Mouse (Mus musculus): ENCODE measurements around the gene Wtap.
"Not testable (repeated sequence)": the region's sequence is repeated elsewhere in the genome, so short reads cannot be mapped to it uniquely, and the experiment has no call there.

Gene Wtap

GRCm38 (mm10) chr17:12994069-12994468, at the start of gene Wtap:
Gene Wtap, minus strand, starts transcription at chr17:12994169.
- DNase-seq = no peak

GRCm38 (mm10) chr17:13036627-13037192, 42.7 kb upstream of the Wtap start:
- not testable (repeated sequence) for DNase-seq

GRCm38 (mm10) chr17:13013316-13013715, 19.3 kb upstream of the Wtap start:
- peak; percentile 67 for DNase-seq

GRCm38 (mm10) chr17:13009887-13010286, 15.9 kb upstream of the Wtap start:
- no peak for DNase-seq

GRCm38 (mm10) chr17:13008528-13008927, 14.6 kb upstream of the Wtap start:
- DNase-seq = peak; percentile 58

DNA sequence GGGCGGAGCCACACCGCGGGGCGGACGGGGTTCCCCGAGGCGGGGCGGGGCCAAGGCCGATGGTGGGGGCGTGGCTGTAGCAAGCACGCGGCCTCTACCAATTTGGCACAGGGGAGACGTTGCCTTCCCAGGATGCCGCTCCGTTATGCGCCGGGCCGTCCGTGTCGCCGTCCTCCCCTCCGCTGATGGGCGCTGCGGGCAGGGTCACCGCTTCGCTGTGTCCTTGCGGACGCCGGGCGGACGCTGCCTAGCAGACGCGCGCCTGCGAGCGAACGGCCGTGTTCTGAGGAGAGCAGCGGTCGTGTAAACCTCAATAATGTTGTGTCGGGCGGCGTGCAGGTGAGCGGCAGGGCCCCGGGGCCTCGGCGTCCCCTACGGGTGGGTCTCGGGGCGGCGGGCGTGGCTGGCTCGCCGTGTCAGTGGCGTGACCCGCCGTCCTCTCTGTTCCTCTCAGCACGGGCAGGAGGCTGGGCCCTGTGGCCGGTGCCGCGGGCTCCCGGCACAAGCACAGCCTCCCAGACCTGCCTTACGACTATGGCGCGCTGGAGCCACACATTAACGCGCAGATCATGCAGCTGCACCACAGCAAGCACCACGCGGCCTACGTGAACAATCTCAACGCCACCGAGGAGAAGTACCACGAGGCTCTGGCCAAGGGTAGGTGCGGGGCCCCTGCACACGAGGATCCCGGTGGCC, 13.9 kb upstream of the Wtap start:
- peak; percentile 99 for DNase-seq

DNA sequence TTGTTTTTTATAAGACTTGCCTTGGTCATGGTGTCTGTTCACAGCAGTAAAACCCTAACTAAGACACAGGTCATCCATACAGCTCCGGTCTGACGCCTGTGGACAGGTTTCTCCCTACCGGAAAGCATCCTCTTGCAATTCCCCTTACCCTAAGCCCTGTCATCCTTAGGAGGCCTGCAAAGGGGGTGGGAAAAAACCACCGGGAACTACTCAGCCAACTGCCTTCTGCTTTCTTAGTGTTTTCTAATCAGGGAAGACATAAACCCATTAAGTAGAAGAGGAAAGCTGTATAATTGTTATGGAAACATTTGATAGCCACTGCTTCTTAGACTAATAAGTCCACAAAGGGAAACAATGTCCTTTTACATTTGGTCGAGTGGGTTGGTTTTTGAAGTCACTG, 13.0 kb upstream of the Wtap start:
- DNase-seq = no peak

GRCm38 (mm10) chr17:13006546-13006945, 12.6 kb upstream of the Wtap start, which contains the start of gene Sod2:
Gene Sod2, plus strand, starts transcription at chr17:13006846.
- DNase-seq = not testable (repeated sequence)

DNA sequence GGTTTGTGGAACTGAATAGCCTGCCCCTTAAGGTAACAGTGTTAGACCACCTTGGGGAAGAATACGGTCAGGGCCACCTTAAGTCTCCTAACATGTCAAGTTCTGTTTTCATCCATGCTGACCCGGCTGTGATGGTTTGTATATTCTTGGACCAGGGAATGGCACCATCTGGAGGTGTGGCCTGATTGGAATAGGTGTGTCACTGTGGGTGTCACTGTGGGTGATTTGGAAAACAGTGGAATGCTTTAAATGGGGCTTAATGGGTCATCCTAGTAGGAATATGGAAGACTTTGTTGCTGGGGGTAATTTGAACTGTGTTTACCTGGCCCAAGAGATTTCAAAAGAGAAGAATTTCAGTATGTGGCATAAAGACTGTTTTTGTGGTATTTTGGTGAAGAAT, 10.5 kb upstream of the Wtap start:
- not testable (repeated sequence) for DNase-seq

DNA sequence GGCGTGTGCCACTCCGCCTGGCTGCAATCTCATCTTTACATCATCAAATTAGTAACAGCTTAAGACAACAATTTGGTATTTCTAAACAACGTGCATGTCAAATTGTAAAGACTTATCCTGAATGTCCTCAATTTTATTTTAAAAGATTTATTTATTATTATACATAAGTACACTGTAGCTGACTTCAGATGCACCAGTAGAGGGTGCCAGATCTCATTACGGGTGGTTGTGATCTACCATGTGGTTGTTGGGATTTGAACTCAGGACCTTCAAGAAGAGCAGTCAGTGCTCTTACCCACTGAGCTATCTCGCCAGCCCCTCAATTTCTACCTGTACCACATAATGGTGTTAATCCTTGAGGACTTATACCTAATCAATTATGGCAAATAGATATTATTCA, 8.3 kb upstream of the Wtap start:
- DNase-seq = not testable (repeated sequence)

DNA sequence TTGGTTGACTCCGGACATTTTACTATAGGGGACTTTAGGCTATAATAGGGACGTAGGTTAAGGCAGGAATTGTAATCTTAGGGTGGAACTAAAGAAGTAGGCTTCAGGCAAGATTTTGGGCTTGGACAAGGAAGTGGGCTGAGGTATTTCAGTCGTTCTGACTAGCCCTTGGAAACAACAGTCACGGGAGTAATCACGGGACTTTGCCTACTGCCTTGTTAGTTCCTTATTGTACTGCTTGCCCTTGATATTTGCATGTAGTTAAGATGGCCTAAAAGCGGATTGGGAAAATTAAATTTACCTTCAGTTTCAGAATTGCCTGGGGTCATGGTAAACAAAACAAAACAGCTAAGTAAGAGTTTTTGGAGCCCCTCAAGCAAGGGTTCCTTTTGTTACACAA, 5.1 kb upstream of the Wtap start:
- no peak for DNase-seq

DNA sequence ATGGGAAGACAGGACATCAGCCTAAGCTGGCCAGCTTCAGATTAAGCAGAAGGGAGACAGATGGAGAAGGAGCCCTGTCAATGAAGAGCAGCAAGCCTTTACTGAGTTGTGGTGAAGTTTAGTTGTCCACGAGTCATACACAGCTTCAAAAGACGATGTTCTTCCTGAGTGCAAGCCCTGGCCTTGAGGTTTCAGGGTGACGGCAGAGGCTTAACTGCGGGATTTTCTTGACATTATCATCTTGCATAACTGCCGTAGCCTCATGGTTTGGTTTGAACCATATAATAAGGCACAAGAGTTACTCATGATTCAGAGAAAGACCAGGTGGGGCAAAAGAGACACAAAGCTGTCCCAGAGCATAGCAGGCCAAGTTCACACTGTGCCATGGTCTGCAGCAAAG, 3.9 kb upstream of the Wtap start:
- DNase-seq = no peak

DNA sequence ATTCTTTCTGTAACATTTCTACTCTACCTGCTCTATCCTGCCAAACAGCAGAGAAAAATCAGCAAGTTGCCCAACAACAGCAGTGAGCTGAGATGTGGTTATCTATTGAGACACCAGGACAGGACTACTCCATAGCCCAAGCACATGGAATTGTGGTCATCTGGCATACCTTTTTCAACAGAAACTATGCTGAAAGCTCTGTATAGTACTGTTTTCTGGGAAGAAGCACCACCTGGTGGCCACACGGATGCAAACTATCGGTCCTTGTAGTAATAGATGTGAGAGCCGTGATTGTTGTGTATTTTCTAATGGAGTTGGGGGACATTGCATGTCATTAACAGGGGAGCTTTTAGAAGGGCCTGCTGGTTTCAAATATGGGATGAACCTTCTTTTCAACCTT, 2.4 kb upstream of the Wtap start:
- peak; percentile 76 for DNase-seq

GRCm38 (mm10) chr17:12992470-12992991, 1.4 kb downstream of the Wtap start:
- peak; percentile 99 for DNase-seq

DNA sequence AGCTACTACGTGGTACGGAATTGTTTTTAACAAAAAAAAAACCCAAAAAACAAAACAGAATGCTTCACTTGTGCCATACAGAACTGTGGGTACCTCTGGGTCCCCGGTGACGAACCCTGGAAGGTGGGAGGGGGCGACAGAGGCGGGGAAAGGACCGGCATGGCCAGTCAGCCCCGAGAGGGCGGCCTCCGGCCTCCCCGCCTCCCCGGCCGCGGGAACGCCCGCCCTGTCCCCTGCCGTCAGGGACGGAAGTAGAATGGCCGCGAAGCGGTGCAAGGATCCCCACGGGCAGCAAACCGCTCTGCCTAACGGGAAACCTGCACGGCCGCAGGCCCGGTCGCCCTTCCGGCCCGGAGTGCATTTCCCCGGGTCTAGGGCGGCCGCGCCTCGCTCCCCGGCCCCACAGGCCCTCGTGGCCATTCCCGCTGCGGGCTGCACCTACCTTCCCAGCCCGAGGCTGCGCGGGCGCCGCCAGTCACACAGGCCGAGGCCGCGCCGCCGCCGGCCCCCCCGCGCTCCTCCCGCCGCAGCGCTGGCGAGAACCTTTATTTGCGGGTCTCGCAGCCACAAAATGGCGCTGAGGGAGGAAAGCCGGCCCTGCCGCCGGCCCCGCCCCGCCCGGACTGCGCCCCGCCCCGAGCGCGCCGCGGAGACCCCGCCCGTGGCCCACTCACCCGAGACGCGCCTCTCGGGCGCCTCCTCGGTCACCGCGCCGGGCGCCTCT, 2.2 kb downstream of the Wtap start:
- peak; percentile 96 for DNase-seq

GRCm38 (mm10) chr17:12991194-12991634, 2.8 kb downstream of the Wtap start:
- no peak for DNase-seq

DNA sequence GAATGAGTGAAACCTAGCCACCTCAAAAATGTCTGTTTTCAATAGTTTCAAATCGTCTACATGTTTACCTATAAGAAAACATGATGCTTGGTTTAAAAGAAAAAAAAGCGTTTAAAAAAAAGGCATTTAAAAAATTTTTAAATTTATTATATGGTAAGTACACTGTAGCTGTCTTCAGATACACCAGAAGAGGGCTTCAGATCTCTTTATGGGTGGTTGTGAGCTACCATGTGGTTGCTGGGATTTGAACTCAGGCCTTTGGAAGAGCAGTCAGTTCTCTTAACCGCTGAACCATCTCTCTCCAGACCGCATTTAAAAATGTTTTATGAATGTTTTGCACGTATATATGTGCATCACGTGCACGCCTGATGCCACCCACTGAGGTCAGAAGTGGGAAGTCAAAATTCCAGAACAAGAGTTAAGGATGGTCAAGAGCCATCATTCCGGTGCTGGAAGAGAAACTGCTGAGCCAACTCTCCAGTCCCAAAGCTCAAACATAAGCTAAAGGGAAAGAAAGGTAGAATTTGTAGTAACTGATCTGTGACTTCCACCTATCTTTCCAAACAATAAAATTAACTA, 3.3 kb downstream of the Wtap start:
- DNase-seq = no peak

DNA sequence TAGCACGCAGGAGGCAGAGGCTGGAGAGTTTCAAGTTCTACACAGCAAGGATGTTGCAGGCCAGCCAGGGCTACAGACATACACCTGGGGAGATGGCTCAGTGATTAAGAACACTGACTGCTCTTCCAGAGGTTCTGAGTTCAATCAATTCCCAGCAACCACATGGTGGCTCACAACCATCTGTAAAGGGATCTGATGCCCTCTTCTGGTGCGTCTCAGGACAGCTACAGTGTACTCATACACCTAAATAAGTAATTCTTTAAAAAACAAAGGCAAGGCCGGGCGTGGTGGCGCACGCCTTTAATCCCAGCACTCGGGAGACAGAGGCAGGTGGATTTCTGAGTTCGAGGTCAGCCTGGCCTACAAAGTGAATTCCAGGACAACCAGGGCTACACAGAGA, 5.9 kb downstream of the Wtap start:
- peak; percentile 48 for DNase-seq

DNA sequence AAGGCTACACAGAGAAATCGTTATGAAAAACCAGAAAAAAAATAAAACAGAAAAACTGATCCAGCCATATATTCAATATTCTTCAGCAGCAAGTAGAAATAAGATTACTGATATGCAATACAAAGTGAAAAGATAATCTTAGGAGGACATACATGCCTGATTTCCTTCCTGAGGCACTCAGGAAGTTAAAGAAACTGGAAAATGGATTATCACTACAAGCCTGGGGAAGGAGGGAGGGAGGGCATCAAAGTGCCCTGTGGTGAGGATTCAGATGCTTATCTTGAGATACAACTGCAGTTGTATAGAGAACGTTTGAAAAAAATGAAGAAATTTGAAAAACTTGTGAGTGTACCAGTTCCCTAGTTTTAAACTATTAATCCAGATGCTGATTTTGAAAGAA, 10.0 kb downstream of the Wtap start:
- no peak for DNase-seq

GRCm38 (mm10) chr17:12978546-12978945, 15.4 kb downstream of the Wtap start:
- DNase-seq = no peak

DNA sequence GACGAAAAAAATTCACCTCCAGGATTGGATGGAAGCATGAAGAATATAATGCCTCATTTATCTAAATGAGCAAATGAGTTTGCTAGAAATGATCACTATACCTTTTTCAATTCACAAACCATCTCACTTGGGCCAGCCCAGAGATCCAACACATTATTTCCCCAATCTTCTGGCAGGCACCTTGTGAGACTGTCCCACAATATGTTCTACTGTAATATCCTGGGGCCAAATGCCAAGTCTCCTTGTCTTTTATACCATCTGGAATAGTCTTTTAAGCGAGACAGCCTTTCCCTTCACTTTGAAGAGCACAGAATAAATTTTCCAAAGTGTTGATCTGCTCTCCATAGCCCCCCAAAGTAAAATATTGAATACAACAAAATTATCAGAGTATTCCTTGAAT, 20.1 kb downstream of the Wtap start:
- no peak for DNase-seq

DNA sequence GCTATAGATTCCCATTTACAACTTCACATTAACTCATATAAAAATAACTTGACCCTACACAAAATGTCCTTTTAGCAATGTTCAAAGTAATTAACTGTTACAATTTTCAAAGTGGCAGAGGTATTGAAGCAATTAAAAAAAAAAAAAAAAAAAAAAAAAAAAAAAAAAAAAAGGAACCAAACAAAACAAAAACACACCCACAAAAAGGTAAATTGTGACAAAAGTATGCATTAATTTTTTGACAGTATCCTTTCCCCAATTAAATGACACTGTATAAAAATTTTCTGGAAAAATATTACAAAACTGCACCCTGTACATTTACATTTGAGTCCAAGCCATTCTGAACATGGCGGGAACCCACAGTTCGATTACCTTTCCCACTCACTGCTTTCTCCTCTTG, 26.8 kb downstream of the Wtap start:
- no peak for DNase-seq

GRCm38 (mm10) chr17:12963476-12963875, 30.5 kb downstream of the Wtap start:
- no peak for DNase-seq

Data from kidney, adult 18-20 months (tissue).